Mouse (Mus musculus) heart, embryonic 11.5 days (tissue): ENCODE data around the gene Abhd6. TPM values are rescaled to one million over a fixed set of nuclear protein-coding genes. Genes with fewer than 3 reads are reported as not detected.

Source experiments
- ATAC-seq: fragments of 200-750 bp; cut with Nextera tagmentation; replicated peaks from 2 replicates; pipeline ENCODE4 v1.8.0; 2017; ENCODE audit warnings: moderate library complexity; ENCODE audit not compliant: insufficient number of reproducible peaks, low FRiP score, low TSS enrichment
- H3K27ac ChIP-seq: fragments of 300-500 bp; sonication (generic); 2 replicates; pipeline ENCODE4 v1.5.1; 2014; ENCODE audit warnings: mild to moderate bottlenecking, low read depth, low read length
- H3K27me3 ChIP-seq: fragments of 300-500 bp; sonication (generic); 2 replicates; pipeline ENCODE4 v1.6.1; 2014; ENCODE audit warnings: mild to moderate bottlenecking, low read length, mixed read lengths; ENCODE audit not compliant: control insufficient read depth, insufficient read depth
- H3K36me3 ChIP-seq: fragments of 300-500 bp; sonication (generic); 2 replicates; pipeline ENCODE4 v1.6.1; 2014; ENCODE audit warnings: mild to moderate bottlenecking, low read length, moderate library complexity, mixed read lengths; ENCODE audit not compliant: control insufficient read depth, insufficient read depth
- H3K4me1 ChIP-seq: fragments of 300-500 bp; sonication (generic); 2 replicates; pipeline ENCODE4 v1.6.1; 2014; ENCODE audit warnings: low read length; ENCODE audit not compliant: control insufficient read depth, insufficient read depth
- H3K4me2 ChIP-seq: fragments of 300-500 bp; sonication (generic); 2 replicates; pipeline ENCODE4 v1.6.1; 2014; ENCODE audit warnings: mild to moderate bottlenecking, moderate library complexity
- H3K4me3 ChIP-seq: fragments of 300-500 bp; sonication (generic); 2 replicates; pipeline ENCODE4 v1.5.1; 2014; ENCODE audit warnings: low read depth, low read length
- H3K9ac ChIP-seq: fragments of 300-500 bp; sonication (generic); 2 replicates; pipeline ENCODE4 v1.6.1; 2014; ENCODE audit warnings: mild to moderate bottlenecking, low read depth, low read length, moderate library complexity
- H3K9me3 ChIP-seq: fragments of 300-500 bp; sonication (generic); replicated peaks from 2 replicates; pipeline ENCODE4 v1.6.1; 2016; ENCODE audit warnings: low read length; ENCODE audit not compliant: control insufficient read depth
- WGBS: fragments of 180-500 bp; shearing (Covaris S2); extraction: QIAGEN DNeasy Blood & Tissue Kit; methylation state at CpG from one replicate; pipeline ENCODE4 v1.1.7; 2014; ENCODE audit not compliant: insufficient replicate concordance; 5-methylcytosine and 5-hydroxymethylcytosine counted together
- polyA plus RNA-seq: library from polyadenylated mRNA; unstranded; fragments of >200 nt; fragmentation: Nextera tagmentation; extraction: Ambion mirVana; gene quantifications from 2 replicates; pipeline ENCODE4 v1.2.1, GENCODE M21; 2014

Gene Abhd6
- polyA plus RNA-seq, 1 experiment from 2014 or later, result 10.2 TPM

DNA sequence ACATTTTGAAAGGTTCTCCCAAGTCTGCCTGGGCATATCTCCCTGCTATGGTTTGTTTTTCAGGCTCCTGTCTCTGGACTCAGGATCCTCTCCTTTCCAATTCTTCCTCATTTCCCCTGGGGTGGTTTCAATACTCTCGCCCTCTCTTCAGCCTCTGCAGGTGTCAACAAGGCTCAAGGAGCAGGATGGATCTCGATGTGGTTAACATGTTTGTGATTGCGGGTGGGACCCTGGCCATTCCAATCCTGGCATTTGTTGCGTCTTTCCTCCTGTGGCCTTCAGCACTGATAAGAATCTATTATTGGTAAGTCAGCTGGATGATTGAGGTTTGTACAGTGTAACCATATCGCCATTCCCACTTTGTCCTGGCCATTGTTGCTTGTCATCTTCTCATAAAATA, 25.4 kb downstream of the Abhd6 start:
- H3K27ac ChIP-seq, result no peak overlapping the region
- no peak for ATAC-seq
- H3K27me3 ChIP-seq, result no peaks in the 10 kb centered on the region
- WGBS, result 81% methylated on average over 5 of the region's 5 CpGs
- no peak overlapping the region for H3K4me3 ChIP-seq
- no peak overlapping the region for H3K4me2 ChIP-seq
- H3K9ac ChIP-seq, result no peak overlapping the region
- H3K4me1 ChIP-seq, result peaks cover 8% of the 10 kb centered on the region
- no peaks in the 10 kb centered on the region for H3K9me3 ChIP-seq
- H3K36me3 ChIP-seq, result no peaks in the 10 kb centered on the region

GRCm38 (mm10) chr14:8029752-8030151, 27.1 kb downstream of the Abhd6 start:
- WGBS, result 69% methylated on average over 1 of the region's 1 CpGs
- no peak overlapping the region for H3K9ac ChIP-seq
- H3K36me3 ChIP-seq, result no peaks in the 10 kb centered on the region
- no peaks in the 10 kb centered on the region for H3K9me3 ChIP-seq
- peaks cover 4% of the 10 kb centered on the region for H3K4me1 ChIP-seq
- H3K27ac ChIP-seq, result no peak overlapping the region
- no peak overlapping the region for H3K4me2 ChIP-seq
- no peak overlapping the region for H3K4me3 ChIP-seq
- no peaks in the 10 kb centered on the region for H3K27me3 ChIP-seq
- no peak for ATAC-seq

- 46% methylated on average over 4 of the region's 4 CpGs for WGBS
Observed at GRCm38 (mm10) chr14:8030535-8030934, 27.8 kb downstream of the Abhd6 start.

GRCm38 (mm10) chr14:8032087-8032944, 29.6 kb downstream of the Abhd6 start:
- Histone ChIP-seq H3K4me1 (peaks cover 4% of the 10 kb centered on the region), H3K9ac (no peak overlapping the region), H3K27me3 (no peaks in the 10 kb centered on the region), H3K4me2 (no peak overlapping the region), H3K36me3 (no peaks in the 10 kb centered on the region), H3K4me3 (no peak overlapping the region), H3K27ac (no peak overlapping the region), H3K9me3 (no peaks in the 10 kb centered on the region)
- ATAC-seq, result no peak
- 69% methylated on average over 13 of the region's 13 CpGs for WGBS

More at GRCm38 (mm10) chr14:8030535-8030934, 27.8 kb downstream of the Abhd6 start:
- no peaks in the 10 kb centered on the region for H3K36me3 ChIP-seq
- no peak for ATAC-seq
- peaks cover 4% of the 10 kb centered on the region for H3K4me1 ChIP-seq
- H3K27me3 ChIP-seq, result no peaks in the 10 kb centered on the region
- no peak overlapping the region for H3K4me2 ChIP-seq
- no peak overlapping the region for H3K4me3 ChIP-seq
- H3K27ac ChIP-seq, result no peak overlapping the region
- no peak overlapping the region for H3K9ac ChIP-seq
- H3K9me3 ChIP-seq, result no peaks in the 10 kb centered on the region

DNA sequence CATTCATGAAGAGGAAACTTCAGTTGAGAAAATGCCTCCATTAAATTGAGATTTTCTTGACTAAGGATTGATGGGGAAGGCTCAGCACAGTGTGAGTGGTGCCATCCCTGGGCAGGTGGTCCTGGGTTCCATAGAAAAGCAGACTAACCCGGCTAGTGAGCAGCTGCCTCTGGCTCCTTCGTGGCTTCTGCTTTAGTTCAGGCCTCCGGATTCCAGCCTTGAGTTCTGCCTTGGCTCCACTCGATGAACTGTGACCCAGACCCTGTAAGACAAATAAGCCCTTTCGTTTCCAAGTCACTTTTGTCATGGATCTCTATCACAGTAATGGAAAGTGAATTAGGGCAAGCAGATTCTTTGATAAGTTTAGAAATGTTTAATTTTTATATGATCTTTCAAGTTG, 31.9 kb downstream of the Abhd6 start:
- no peaks in the 10 kb centered on the region for H3K36me3 ChIP-seq
- WGBS, result 75% methylated on average over 5 of the region's 5 CpGs
- no peak overlapping the region for H3K4me3 ChIP-seq
- no peak overlapping the region for H3K9ac ChIP-seq
- no peaks in the 10 kb centered on the region for H3K27me3 ChIP-seq
- ATAC-seq, result no peak
- H3K27ac ChIP-seq, result no peak overlapping the region
- H3K4me1 ChIP-seq, result peaks cover 4% of the 10 kb centered on the region
- no peak overlapping the region for H3K4me2 ChIP-seq
- no peaks in the 10 kb centered on the region for H3K9me3 ChIP-seq

- WGBS, result 81% methylated on average over 6 of the region's 6 CpGs
- H3K9ac ChIP-seq, result no peak overlapping the region
- H3K4me2 ChIP-seq, result no peak overlapping the region
- H3K27me3 ChIP-seq, result no peaks in the 10 kb centered on the region
- no peak for ATAC-seq
- H3K36me3 ChIP-seq, result no peaks in the 10 kb centered on the region
- no peaks in the 10 kb centered on the region for H3K9me3 ChIP-seq
- no peak overlapping the region for H3K27ac ChIP-seq
- H3K4me3 ChIP-seq, result no peak overlapping the region
- no peaks in the 10 kb centered on the region for H3K4me1 ChIP-seq
Observed at GRCm38 (mm10) chr14:8035951-8036350, 33.2 kb downstream of the Abhd6 start.

- 64% methylated on average over 5 of the region's 5 CpGs for WGBS
- Histone ChIP-seq H3K27ac (no peak overlapping the region), H3K36me3 (no peaks in the 10 kb centered on the region), H3K4me2 (no peak overlapping the region), H3K9me3 (no peaks in the 10 kb centered on the region), H3K4me3 (no peak overlapping the region), H3K4me1 (no peaks in the 10 kb centered on the region), H3K9ac (no peak overlapping the region), H3K27me3 (no peaks in the 10 kb centered on the region)
- ATAC-seq, result no peak
Observed at GRCm38 (mm10) chr14:8036406-8036805, 33.7 kb downstream of the Abhd6 start.

GRCm38 (mm10) chr14:8038150-8038549, 35.4 kb downstream of the Abhd6 start:
- no peak for ATAC-seq
- Histone ChIP-seq H3K4me2 (no peak overlapping the region), H3K9me3 (no peaks in the 10 kb centered on the region), H3K4me1 (no peaks in the 10 kb centered on the region), H3K4me3 (no peak overlapping the region), H3K9ac (no peak overlapping the region), H3K36me3 (no peaks in the 10 kb centered on the region), H3K27ac (no peak overlapping the region), H3K27me3 (no peaks in the 10 kb centered on the region)
- 72% methylated on average over 5 of the region's 5 CpGs for WGBS
